Mouse (Mus musculus) thymus, postnatal 4 days (tissue): ENCODE measurements at regions not wholly inside any gene's neighbourhood (a gene's known extent, or its start where the extent isn't known, plus 50 kb on each side); places are given as distances from the start of the nearest gene placed in this dataset.

ENCODE experiments used
- DNase-seq: peaks from one replicate; pipeline ENCODE4 v3.0.0; 2021

- DNase-seq, result no peak
These were observed 364.9 kb downstream of the Cd83 start for GRCm38 (mm10) chr13:44149499-44149898.

DNA sequence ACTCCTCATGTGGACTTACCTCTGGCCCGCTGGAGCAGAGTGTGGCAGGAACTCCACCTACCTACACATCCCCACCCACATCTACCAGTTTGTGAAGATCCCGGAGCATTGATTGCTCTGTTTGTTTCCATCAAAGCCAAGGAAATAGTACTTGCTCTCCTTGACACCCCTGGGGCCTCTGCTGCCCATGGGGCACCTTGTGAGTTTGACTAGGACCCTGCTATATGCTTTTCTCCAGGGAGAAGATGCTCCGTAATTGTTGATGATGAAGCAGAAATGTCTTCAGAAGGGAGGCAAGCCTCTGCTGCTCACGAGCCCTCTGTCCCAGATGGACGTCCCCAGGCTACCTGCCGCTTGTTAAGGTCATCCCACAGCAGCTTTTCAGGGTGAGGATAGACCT is 367.0 kb downstream of the Cd83 start:
- no peak for DNase-seq

DNA sequence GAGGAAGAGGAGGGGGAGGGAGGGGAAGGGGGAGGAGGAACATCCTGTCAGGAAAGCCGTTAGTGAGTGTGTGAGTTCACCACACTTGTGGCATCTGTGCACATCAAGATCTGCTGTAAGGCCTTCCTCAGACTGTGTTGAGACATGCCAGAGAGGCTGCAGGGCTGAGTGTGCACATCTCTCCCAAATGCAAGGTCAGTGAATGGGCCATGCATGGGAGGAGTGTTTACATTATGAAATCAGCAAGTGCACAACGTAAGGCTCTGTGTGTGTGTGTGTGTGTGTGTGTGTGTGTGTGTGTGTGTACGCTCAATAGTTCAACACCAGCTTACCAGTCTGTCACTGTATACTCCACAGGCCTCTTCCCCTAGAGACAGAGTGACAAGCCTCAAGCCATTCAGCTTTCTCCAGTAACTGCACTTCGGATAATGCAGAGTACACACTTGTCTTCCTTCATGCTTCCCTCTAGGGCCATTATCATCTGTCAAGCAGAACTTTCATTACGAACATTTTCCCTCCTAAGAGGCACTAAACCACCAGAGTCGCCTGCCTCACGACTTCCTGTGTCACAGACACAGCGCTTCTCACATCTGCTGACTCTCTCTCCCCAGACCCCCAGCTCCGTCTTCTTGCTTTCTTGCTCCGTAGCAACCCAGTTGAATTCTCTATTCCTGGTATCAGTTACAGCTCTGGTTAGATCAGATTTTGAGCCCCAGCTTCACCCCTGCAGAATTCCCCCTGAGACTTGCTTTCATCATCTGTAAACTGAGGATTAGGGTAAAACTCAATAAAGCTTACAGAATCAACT is 368.4 kb downstream of the Cd83 start:
- peak; percentile 68 for DNase-seq

DNA sequence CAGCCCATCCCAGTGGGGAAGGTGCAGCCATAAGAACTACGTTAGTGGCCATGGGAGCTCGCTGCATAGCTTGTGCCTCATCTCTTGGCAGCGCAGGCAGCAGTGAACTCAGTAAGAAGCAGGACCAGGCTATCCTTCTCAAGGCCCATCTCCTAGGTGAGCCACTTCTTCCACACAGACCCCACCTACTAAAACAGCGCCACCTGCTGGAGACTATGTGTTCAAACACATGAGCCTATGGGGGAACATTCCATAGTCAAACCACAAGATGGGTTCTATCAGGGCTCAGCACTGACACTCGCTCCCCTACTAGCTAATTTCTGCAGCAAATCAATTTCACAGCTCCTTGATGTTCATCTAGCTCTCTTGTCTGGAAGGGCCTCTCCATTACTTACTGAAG is 369.2 kb downstream of the Cd83 start:
- DNase-seq, result peak; percentile 27

DNA sequence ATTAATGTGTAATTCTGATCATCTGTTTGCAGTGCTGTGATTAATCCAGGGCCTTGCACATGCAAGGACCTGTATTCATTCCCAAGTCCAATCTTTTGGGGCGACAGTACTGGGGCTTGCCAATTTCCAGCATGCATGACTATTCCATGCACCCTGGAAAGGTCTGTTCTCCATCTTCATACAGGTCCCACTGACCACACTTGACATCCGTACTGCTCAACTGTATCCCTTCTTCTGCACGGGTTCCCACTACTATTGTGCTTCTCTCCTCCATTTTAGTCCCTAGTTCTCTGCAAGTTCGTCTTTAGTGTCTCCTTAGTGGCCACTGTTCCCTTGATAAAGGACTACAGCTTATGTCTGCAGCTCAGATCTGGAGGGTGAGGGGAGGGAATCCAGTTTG is 371.4 kb downstream of the Cd83 start:
- no peak for DNase-seq

DNA sequence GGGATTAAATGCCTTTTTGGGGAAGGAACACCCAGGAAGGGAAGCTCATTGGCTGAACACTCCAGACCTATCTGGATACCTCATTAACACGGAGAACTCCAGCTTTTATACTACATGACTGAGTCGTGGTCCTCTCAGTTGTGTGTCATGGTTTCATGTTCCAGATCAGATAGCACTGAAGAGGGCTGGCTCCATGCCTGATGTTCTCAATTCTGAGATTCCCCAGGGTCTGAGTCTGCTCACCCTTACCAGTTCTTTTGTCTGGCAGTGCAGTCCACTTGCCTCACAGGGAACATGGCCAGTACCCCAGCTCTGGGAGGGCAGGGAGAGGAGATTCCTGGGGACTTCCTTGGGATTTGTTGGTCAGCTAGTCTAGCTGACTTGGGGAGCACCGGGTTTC is 372.0 kb downstream of the Cd83 start:
- no peak for DNase-seq

- DNase-seq, result no peak
These were observed 372.7 kb downstream of the Cd83 start for GRCm38 (mm10) chr13:44157236-44157635.

DNA sequence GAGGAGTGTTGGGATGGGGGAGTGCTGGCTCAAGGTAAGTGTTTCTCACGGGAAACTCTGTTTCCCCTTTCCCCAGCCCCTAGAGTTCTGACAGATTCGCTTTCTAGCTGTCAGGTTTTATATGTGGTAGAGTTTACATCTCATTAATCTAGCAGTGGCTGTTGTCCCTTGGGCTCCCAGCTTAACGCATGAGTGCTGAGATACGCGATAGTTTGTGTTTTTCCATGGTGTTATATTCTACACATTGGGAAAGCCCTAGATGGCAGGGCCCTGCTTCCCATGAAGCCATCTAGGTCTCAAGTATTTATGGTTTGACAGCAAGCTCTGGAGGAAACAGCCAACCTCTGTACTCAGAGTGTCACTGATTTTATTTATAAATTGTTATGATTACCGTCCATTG is 373.8 kb downstream of the Cd83 start:
- DNase-seq, result no peak

DNA sequence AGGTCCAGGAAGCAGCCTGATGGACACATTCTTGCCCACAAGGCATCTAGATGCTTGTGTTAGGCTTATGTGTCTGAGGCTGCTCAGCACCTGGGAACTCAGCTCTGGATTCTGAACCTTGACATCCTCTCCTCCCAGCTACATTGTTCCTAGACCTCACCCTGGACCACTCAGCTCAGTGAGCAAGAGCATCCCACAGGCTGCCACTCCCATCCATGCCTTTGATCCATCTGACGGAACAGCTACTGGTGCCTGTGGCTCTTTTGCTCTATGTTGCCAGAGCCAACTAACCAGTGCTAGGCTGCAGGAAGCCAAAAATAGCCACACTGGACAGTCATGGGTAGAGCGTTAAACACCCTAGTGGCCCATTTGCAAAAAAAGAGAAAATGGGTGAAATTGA is 374.8 kb downstream of the Cd83 start:
- no peak for DNase-seq

DNA sequence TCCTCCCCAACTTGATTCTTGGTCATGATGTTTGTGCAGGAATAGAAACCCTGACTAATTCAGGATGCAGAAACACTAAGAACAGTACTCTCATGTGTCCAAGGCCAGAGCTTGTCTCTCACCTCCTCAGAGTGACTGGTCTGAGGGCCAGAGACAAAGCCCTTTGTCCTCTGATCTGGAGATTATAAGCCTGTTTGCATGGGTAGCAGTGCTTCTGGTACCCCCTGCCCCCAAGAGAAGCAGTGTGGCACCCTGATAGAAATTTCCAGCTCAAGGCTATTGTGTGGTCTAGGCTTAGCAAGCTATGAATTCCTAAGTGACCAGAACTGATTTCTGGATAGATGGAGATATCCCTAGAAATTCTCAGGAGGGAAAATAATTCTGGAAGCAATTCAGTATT is 380.2 kb downstream of the Cd83 start:
- no peak for DNase-seq

DNA sequence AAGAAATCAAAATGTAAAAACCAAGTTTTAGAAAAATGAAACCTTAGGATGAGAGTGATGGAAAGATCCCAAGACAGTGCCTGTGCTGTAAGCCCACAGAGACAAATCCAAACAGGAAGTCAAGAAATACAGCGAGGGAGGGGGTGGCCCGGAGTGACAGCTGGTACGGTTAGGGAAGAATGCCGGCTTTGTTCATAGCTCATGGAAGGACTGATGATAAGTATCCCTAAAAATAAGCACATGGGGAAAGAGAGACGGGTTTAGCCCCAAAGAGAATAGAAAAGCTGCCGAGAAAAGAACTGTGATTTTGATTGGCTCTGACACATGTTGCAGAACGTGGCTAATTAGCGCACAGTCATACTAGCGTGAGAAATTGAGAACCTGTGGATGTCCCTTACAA is 382.6 kb downstream of the Cd83 start:
- no peak for DNase-seq

- DNase-seq, result no peak
These were observed 383.6 kb downstream of the Cd83 start for GRCm38 (mm10) chr13:44168186-44168585.

- DNase-seq, result no peak
These were observed 387.1 kb downstream of the Cd83 start for GRCm38 (mm10) chr13:44171639-44172038.

DNA sequence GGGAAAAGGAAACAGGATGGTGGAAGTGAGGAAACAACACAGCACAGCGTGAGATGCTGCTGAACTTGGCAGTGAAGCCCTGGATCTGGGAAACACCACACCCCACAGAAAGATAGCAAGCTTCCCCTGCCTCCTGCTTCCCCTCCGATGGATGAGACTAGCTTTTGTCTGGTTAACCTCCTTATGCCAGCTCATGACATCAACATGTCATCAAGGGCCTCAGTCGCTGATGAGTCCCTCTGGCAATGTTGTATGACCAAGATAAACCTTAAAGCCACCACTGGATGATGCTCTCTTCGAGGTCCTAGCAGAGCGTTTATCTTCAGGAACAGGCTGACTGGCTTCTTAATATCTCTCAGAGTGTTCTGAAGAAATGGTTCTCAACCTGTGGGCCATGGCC is 388.1 kb downstream of the Cd83 start:
- DNase-seq, result no peak

DNA sequence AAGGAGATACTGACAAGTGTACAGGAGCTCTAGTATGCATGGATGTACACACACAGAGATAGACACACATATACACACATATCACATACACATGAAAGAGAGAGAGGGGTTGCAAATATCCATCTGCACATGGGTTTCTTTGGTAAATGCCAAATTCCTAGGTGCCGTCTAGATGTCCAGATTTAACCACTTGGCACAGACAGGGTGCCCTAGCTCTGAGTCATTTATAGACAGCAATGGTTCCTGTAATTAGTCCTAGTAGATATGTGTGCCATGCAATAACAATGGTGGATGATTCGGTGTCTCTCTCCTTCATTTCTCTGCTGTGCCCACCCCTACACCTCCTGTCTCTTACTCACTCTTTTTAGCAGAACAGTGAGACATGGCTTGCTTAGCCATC is 389.7 kb downstream of the Cd83 start:
- DNase-seq, result no peak

DNA sequence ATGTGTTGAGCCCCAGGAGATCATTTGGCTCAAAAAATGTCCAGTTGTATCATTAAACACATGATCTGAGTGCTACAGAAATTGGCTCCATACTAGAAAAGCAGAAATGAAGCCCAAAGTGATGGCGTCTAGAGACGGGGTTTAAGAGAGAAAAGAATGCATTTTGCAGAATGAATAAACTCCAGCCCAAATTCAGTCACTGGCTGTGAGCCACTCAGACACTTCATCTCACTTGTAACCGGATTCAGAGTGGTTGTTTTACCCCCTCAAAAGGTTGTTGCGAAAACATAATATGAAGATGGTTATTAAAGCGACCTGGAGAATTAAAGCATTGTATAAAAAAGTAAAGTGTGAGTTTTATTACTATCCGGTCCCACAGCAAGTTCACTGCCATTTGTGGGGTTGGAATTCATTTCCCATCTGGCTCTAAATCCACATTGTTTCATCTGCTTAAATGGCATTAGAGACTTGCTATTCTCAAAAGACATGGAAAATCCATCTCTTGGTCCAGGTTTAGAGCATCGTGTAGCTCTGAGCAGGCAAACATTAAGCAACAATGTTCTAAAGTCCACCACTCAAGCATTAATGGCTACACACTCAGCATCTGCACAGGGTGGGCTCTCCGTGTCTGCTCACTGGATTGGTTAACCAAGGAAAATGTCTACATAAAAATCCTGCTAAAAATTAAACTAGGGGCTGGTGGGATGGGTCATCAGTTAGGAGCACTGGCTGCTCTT is 390.9 kb downstream of the Cd83 start:
- no peak for DNase-seq

DNA sequence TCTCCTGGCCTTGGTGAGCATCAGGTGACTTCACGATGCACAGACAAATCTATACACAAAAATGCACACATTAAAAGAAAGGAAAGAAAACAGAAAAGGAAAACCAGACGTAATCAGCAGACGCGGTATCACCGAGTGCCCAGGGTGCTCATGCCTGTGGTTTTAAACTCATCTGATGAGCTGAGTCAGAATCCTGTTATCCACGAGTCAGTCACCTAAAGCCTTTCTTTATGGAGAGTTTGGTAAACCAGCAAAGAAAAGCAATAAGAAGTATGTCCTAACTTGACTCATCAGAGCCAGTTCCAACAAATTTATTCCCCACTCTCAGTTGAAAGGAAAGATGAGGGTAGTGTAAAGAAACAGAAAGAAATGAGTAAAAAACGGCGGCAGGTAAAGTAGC is 391.5 kb downstream of the Cd83 start:
- DNase-seq, result no peak

- no peak for DNase-seq
These were observed 393.4 kb downstream of the Cd83 start for GRCm38 (mm10) chr13:44178006-44178405.

GRCm38 (mm10) chr13:44180384-44180783 is 395.8 kb downstream of the Cd83 start:
- no peak for DNase-seq

DNA sequence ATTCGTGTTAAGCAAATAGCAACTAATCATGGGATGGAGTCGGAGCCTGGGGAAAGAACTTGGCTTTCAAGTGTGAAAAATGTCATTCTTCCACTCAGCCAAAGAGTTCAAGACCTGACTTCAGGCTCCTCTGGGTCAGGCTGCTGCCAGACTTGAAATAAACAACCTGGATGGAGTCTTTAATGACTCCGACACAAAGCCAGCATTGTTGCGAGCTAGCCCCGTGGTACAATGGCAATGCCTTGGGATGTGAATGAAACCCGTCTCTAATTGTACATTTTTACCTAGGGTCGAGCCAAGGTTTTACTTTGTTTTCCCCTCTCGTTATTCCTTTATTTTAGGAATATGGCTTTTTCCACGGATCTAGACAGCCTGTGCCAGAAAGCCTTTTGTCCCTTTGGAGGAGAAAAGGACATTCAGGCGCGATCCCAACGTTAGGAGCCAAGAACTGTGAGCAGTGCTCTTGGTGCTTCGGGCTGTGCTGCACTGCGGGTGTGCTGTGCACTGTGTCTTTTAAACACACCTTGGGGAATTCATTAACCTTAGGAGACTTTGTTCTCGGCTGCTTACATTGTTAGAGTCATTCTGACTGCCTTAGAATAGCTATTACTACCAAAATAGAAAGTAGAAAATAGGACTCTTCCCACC is 398.1 kb downstream of the Cd83 start:
- DNase-seq, result no peak

GRCm38 (mm10) chr13:44195365-44195764 is 410.8 kb downstream of the Cd83 start:
- no peak for DNase-seq

DNA sequence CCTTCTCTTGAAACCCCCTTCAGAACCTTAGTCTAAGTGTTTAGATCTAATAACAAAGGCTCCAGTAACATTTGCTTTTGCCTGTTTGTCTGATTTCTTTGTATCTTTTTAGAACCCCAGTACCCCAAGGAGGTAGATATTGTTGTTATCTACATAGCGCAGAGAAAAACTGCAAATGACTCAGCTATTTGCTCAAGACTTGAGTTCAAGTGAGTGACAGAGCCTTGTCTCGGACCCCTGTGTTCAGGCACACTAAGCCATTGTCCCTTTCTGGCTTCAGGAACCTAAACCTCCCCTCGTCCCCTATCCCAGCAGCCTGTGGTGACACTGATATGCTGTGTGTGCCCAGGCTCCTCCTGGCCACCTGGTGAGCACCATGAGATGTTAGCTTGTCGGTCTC is 421.5 kb downstream of the Cd83 start:
- no peak for DNase-seq

DNA sequence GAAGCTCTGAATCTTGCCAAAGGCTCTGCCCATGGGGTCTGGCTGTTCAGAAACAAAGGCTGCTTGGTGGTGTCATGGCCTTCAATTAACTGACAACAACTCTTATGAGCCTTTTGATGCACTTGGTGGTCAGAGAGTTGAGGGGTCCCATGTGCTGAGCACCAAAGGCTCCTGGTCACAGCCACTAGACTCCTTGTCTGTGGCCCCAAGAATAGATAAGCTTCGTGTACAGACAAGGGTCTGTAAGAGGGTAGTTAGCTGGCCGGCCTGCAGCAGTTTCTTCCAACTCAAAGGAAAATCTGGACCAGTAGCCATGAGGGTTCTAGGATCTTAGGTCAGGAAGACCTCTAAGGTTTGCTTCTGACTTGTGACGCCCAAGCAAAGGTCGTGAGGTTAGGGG is 421.9 kb downstream of the Cd83 start:
- no peak for DNase-seq

DNA sequence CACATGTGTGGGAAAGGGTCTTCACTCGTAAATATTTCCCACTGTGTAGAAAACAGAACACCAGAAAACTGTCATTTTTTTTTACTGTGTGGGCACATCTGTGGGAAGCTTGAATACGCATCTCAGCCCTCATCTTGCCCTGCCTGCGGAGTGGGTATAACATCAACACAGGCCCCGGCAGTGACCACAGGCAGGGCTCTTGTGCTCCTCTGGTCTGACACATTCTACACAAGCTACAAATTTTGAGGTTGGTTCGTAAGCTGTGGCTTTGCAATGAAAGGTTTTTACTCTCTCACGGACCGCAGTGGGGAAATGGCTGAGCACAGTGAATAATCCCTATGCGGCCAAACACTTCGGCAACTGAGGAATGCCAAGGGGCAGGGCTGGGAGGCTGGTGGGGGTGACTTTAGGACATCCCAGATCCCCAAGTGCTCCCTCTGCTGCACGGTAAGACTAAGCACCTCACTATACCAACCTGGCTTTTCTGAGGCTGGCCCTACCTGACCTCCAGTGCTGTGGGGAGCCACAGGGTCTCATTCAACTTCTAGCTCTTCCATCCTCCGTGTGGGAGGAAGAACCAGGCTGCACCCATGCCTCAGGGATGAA is 422.9 kb downstream of the Cd83 start:
- DNase-seq, result no peak
